Mouse (Mus musculus) heart, adult 2 months (tissue): ENCODE measurements at regions not wholly inside any gene's neighbourhood (a gene's known extent, or its start where the extent isn't known, plus 50 kb on each side); places are given as distances from the start of the nearest gene placed in this dataset.

Source experiments
- CTCF ChIP-seq: fragments of 200-600 bp; IDR thresholded peaks from 2 replicates; pipeline ENCODE4 v1.8.1; 2022; ENCODE audit warnings: antibody characterized with exemption, mild to moderate bottlenecking, moderate library complexity
- EP300 ChIP-seq: fragments of 200-500 bp; IDR thresholded peaks from 2 replicates; pipeline ENCODE4 v1.6.1; 2011; ENCODE audit warnings: low read depth, low read length, control low read depth; ENCODE audit not compliant: insufficient read depth
- POLR2A ChIP-seq: fragments of 200-500 bp; IDR thresholded peaks from 2 replicates; pipeline ENCODE4 v1.6.1; 2011; ENCODE audit warnings: mild to moderate bottlenecking, low read depth, low read length, control low read depth; ENCODE audit not compliant: insufficient read depth

GRCm38 (mm10) chr14:98405936-98406635, 236.5 kb upstream of the Dach1 start:
- TF ChIP-seq POLR2A (no peak), CTCF (no peak), EP300 (no peak)
